Mouse (Mus musculus) kidney, postnatal 36 days (tissue): ENCODE results near the gene Olfr1158.
"Not testable (repeated sequence)": the region's sequence is repeated elsewhere in the genome, so short reads cannot be mapped to it uniquely, and the experiment has no call there.

Source experiments
- DNase-seq, 2 experiments: peaks; one replicate each; pipeline ENCODE4 v3.0.0; 2021 to 2022; ENCODE audit warnings: mixed read lengths in 2 of 2

Gene Olfr1158

DNA sequence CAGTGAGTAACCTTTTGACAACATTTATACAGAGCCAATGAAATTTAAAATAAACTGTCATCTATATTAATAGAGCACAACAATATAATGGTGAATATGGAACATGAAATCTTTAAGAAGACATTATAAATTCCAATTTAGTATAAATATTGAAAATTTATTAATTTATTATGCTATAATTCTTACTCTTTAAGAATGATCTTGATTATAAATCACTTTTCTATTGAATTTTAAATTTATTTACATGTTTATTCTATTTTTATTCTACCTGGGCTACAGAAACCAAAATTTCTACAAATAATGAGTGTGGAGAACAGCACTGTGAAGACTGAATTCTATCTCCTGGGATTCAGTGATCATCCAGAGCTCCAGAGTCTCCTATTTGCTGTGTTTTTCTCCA lies at the start of gene Olfr1158:
TSS of gene Olfr1158 (plus strand) at position 301 of the 400 bp plus-strand sequence.
- DNase-seq: no peak

DNA sequence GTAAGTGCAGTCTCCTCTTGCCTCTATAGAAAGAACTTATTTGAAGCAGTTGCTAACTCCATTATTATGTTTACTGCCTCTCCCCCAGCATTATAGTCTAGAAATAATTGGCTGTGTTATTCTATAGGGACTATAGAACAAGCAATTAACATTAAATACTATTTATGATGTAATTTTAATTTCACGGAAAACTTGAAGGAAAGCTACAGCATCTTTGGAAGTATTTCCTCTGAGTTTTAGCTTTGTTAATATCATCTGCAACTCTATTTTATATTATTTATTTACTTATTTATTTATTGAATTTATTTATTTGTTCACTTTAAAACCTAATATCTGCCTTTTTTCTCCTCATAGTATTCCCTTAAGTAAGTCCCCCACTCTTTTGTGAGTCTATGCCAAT lies 44.9 kb upstream of the Olfr1158 start, which contains the start of gene Olfr1155:
TSS of gene Olfr1155 (minus strand) at position 101 of the 400 bp plus-strand sequence.
- DNase-seq: no peak

DNA sequence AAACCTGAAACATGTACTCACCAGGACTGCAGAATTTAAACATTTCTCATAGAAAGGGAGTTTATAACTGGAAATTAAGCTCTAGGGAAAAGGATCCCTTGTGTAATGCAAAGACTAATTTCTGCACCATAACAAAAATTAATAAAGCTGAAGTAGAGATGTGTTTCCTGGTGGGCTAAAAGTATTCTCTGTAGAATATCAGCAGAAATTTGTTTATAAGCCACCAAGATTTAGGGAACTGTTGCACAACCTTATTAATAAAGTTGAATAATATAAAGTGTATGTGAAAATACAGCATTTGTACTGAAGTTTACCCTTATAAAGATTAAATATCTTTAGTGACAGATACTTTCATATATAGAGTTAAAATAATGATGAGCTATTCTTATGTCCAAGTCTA lies 36.9 kb upstream of the Olfr1158 start, which contains the start of gene Olfr1156:
TSS of gene Olfr1156 (minus strand) at position 101 of the 400 bp plus-strand sequence.
- no peak for DNase-seq

DNA sequence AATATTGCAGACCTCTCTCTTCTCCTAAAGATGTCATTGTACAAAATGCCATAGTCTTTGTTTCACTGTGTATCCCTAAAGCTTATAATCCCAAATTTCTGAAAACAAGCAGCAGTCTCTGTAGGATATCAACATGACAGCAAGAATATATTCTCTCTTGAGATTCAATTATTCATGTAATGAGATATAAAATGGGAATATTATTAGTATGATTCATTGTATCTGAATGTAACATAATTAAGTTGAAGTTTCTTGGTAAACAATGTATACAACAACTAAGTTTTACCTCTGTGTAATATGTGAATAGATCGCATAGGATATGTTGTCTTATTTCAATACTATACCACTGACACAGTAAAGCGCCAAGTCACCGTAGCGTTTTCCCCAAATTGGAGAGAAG lies 21.7 kb upstream of the Olfr1158 start, which contains the start of gene Olfr1157:
TSS of gene Olfr1157 (minus strand) at position 101 of the 400 bp plus-strand sequence.
- no peak for DNase-seq

DNA sequence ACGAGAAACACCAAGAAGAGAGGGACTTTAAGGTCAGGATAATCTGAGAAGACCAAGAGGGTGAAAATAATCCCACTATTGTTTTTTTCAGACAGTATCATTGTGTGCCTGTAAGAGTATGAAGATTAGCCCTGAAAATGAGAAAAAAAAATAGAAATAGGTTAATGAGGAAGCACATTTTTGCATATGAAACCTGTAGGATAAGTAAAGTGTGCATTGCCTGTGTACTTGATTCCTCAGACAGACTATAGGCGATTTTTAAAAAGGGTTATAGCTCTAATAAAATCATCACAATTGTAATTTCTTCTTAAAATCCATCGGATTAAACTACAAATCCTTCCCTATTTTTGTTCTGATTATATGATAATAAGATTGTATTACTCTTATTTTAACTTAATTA lies 15.3 kb upstream of the Olfr1158 start, which contains the start of gene Olfr74:
TSS of gene Olfr74 (minus strand) at position 101 of the 400 bp plus-strand sequence.
- no peak for DNase-seq

DNA sequence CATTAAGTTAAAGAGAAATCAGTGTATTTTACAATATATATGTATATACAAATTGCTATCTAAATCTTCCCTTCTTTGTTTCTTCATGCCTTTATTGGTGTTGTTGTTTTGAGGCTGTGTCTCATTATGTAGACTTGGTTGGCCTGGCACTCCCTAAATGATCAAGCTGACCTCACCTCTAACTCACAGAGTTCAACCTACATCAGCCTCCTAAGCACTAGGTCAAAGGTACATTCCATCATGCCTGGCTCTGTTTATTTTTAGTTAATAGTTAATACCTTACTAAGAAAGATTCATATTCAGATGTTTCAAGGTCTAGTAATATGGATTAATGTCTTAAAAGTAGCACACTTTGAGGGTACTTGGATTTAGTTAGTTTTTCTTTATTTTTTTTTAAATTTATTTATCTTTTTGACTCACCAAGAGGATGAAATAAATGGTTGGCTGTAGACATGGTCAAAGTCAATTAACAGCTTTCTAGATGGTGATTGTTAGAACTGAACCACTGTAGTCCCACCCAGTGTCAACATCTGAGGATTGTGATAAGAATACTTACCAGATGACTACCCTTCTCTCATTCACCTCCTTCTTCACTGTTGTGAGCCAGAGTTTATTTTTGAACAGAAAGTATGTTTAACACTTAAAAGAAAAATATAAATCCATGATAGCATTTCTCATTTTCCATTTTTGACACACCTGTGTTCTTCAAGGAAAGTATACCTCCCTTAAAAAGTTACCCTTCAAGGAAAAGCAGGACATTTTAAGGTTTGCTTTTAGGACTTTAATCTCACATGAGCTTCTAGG lies 17.8 kb downstream of the Olfr1158 start, which contains the start of gene Olfr1160:
TSS of gene Olfr1160 (minus strand) at position 754 of the 804 bp plus-strand sequence.
- no peak for DNase-seq

DNA sequence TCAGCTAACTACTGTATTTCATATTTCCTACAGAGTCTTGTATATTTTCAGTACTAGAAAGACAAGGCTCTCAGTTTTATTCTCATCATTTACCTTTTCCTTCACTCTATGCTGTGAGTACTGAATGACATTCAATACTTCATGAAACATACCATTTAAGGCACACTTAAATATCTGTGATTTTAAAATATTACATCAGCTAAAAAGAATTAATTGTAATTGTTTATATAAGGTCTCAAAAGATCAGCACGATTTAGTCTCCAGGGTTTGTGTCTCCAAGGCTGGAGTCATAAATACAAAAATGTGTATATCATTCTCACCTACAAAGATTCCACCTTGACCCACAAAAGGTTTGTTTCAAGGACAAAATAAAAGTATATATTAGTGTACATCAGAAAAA lies 32.6 kb downstream of the Olfr1158 start, which contains the start of gene Olfr1161:
TSS of gene Olfr1161 (plus strand) at position 301 of the 400 bp plus-strand sequence.
- not testable (repeated sequence) for DNase-seq

DNA sequence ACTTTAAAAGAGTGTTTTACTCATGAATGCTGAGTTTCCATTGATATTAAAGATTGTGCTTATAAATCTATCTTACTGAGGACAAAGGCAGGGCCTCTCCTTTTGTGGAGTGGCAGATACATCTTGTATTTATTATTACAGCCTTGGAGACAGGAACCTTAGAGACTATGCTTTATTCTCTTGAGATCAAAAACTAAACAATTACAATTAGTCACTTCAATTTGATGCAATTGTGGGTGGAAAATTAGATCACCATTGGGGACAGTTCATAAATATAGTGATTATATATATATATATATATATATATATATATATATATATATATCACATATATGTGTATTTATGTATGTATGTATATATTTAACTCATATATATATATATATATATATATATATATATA lies 47.7 kb downstream of the Olfr1158 start, which contains the start of gene Olfr73:
TSS of gene Olfr73 (minus strand) at position 101 of the 400 bp plus-strand sequence.
- no peak for DNase-seq
